Mouse (Mus musculus): Measurements from ENCODE around the gene C1qtnf5.

The C1qtnf5 gene

DNA sequence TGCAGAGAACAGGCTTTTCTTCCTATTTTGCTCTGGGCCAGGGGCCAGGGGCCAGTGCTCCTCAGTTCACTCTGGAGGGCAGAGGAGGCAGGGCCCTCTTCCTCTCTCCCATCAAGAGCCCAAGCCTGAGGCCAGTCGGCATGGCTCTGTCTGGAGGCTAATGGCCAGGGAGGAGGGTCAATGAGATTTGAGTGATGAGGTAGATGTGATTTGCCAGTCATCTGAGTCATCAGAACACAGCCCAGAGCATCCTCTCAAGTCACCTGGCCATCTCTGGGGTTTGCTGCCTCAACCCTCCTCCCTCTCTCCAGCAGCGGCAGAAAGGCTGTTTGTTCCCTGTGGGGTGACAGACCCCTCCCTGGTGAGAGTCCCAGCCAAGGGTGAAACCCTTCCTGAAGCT lies 26.2 kb downstream of the C1qtnf5 start:
- DNase-seq: no peak

DNA sequence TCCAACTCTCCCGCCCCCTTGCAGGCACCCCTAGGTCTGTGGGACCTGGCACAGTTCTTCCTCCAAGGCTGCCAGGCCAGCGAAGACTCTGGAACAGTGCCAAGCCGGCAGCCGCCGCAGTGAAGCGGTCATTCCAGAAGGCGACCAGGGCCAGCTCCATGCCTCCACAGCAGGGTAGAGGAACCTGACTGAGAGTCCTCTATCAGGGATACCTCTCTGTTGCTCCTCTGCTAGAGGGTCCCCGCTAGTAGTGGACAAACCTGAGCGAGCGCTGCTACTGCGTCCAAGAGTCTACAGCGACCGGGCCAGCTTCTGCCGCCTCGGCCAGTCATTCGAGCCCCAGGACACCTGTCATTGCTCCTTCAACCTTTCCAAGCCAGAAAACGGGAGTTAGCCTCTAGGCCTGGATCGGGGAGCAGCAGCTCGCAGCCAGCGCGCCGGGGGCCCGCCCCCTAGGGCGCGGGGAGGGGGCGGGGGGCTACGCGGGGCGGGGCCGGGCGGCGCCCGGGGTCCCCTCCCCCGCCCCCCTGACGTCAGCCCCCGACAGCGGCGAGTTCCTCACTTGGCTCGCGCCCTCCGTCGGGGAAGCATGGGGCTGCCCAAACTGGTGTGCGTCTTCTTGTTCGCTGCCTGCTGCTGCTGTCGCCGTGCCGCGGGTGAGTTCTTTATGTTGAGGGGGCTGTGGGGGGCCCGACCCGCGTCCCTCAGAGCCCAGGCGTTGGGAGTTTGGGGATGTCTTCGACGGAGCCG lies 27.2 kb downstream of the C1qtnf5 start, which contains the start of gene Mcam:
Gene Mcam (plus strand): TSS at position 369 of the 750 bp plus-strand sequence.
- DNase-seq: peak; percentile 82

DNA sequence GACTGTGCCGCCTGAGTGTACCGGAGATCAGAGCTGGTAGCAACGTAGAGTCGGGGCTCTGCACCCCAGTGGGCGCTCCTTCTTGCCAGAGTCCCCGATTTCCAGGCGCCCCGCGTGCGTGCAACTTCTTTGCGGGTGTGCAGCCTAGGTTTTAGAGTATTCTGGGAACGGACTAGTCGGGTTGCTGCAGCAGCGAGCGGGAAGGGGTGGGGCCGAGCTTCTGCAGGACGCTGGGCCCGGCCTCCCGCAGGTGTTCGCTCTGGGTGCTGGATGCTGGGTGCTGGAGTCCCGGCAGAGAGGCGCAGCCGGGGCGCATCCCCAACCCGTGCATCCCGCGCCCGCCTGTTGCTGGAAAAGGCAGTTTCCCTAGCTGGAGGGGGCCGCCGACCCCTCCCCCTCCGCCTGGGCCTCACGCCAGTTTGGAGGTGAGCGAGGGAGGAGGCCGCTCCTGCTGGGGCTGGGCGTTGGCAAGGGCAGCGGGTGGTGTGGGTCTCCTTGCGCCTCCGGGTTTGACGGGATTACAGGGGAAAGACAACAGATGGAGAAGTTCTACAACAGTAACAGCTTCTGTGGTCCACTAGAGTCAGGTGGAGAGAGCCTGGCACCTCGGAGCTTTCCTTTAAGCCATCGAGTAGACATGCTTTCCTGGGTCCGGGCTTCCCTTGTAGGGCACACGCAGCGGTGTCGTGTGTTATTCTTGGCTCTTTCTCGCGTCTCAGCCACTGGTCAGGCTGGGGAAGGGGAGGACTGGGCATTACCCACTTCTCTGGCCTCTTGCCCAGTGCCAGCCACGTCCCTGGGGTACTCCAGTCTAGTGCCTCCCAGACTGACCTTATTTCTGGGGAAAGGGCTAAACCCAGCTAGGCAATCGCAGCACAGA lies 28.0 kb downstream of the C1qtnf5 start:
- DNase-seq: peak; percentile 67

DNA sequence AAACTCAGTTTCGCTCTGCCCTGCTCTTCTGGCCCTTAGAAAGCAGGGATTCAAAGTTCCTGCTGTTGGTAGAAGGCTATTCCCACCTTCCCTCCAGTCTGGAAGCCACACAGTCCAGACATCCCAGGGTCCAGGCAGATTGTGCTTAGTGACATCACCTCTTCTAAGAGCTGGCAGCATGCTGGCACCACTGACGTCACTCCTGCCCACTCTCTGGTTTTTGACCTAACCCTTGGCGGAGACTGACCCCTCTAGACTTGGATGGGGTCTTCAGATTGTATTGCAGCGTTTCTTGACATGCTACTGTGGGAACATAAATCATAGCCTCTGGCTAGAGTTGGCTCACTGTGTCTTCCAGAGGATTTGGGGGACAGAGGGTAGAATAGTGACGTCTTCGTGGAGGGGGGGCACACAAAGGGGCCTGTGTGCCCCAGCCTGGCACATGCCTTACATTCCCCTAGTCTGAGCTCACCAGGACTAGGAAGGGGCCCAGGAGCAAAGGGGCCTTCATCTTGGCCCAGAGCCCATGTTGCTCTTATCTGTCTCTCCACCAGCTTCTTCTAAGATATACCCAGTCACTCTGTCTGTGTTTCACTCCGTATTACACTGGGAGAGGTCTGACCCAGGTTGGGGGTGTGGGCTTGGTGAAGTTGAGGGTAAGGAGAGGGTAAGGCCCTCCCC lies 28.8 kb downstream of the C1qtnf5 start:
- peak; percentile 5 for DNase-seq

DNA sequence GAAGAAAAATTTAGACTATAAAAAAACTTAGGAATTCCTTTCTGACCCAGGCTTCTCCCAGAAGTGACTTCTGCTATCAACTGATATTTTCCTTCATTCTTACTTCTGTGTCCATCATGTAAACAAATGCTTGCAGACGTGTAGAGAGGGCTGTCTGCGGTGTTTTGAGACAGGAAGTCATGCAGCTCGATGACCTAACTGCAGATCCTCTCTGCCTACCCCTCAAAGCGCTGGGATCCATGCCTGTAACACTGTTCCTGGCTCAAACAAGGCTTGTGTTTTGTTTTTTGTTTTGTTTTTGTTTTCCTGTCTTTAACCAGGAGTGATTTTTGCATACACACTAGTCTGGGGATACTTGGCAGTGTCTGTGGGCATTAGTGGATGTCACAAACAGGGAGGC lies 30.8 kb downstream of the C1qtnf5 start:
- no peak for DNase-seq

DNA sequence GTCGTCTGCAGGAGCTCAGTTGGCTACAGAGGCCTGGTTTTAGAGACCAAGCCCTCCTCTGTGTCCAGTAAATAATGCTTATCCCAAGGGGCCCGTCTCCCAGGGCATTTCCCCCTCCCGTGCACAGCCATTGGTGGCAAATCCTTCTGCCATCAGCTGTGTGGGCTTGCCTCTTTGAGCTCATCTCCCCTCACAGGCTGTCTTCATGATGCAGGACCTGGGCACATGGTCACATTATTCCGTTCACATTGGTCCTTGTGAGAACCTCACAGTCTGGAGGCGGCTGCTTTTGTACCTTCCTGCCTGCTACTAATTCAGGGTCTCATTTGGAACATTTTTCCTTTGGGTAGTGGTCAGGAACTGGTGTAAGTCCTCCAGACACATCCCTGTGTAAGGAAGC lies 34.9 kb downstream of the C1qtnf5 start:
- DNase-seq: no peak

DNA sequence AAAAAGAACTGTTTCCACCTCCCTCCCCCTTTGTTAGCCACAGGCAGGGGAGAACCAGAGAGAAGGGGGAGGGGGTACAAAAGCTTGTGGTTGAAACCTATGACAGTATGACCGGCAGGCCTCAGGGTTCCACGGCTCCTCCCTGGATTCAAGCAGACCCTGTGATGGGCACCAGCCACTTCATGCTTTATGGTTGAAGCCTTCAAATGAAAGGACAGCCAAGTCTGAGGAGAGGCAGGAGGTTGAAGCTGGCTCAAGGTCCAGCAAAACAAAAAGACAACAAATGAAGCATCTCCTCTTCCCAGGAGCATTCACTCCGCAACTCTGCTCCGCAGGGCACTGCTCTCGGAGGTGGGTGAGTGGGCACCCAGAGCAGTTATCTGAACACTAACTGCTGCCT lies 36.4 kb downstream of the C1qtnf5 start:
- no peak for DNase-seq

DNA sequence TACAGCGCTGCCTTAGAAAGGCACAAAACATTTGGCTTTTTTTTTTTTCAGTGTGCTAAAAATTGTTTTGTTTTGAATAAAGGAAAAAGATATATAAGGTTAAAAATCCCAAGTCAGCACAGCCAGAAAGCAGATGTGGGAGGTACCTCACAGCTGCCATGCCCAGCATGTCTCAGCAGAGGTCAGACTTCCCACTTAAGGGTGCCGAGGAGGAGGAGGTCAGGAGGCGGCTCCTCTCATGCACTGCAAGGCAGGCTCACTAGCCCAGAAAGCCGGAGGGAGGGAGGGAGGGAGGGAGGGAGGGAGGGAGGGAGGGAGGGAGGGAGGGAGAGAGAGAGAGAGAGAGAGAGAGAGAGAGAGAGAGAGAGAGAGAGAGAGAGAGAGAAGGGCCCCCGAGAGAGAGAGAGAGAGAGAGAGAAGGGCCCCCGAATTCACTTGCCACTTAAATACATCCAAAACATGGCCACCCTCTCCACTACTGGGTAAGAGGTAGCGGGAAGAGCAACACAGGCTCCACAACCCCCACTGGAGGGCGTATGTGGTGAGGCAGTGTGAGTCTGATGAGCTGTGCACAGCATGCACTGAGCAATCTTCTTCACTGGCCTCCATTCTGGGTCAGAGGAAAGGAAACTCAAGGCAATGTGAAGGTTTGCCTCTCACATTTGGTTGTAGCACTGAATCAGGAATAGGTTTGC lies 37.1 kb downstream of the C1qtnf5 start:
- peak; percentile 42 for DNase-seq

DNA sequence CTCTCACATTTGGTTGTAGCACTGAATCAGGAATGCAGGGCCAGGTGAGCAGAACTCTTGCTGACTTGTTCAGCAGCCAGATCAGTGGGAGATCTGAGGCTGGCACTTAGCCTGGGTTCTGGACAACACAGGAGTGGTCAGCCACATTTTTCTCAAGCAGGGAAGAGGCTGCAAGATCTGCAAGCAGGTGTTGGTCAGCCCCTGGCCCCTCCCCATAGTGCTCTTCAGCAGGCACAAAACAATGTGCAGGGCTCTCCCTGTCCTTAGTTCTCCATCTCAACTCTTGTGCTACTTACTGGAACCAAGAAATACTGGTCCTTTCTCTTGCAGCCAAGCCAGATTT lies 37.6 kb downstream of the C1qtnf5 start:
- DNase-seq: peak; percentile 8

DNA sequence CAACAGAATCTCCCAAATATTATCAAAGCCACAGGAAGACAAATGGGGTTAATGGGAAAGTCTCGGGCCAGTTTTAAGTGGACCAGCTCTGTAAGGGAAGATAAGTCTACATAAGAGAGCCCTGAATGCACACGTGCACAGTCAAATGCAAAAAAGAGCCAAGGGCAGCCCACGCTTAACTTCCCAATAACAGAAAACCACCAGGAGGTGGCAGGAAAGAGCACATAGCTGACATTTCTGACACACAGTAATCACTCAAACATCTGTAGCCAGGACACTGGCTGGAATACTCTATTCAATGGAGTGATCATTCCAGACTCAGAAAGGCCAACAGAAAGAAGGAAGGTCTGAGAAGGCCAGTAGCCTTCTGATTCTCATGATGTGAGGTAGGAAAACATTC lies 40.2 kb downstream of the C1qtnf5 start:
- peak; percentile 29 for DNase-seq
